Mouse (Mus musculus) ES-E14 (cell line): ENCODE data around the gene Rsrp1. TPM values are rescaled to one million over a fixed set of nuclear protein-coding genes. Genes with fewer than 3 reads are reported as not detected.
A peak's percentile ranks its signal among the peaks of the same experiment; 100 is the strongest.

Source experiments
- DNase-seq: peaks from one replicate; pipeline ENCODE4 v3.0.0-alpha.2; 2013; ENCODE audit warnings: low read depth, low spot score
- H3K27ac ChIP-seq: 2 replicates; pipeline ENCODE4 v1.5.1; 2012; ENCODE audit warnings: low read depth, mild to moderate bottlenecking, low read length, moderate library complexity, mixed read lengths; ENCODE audit not compliant: poor library complexity, insufficient read depth, severe bottlenecking
- H3K36me3 ChIP-seq: 2 replicates; pipeline ENCODE4 v1.6.1; 2012; ENCODE audit warnings: mild to moderate bottlenecking, low read length, moderate library complexity, mixed read lengths; ENCODE audit not compliant: control insufficient read depth, poor library complexity, insufficient read depth, severe bottlenecking
- H3K4me1 ChIP-seq, 2 experiments: fragments of 150-350 bp in 1 of 2; sonication (generic) in 1 of 2; 2 replicates each; pipeline ENCODE4 v1.6.1; 2012; ENCODE audit warnings: low read length in 2 of 2, mild to moderate bottlenecking in 1 of 2, mixed read lengths in 1 of 2; ENCODE audit not compliant: control insufficient read depth in 2 of 2, insufficient read depth in 2 of 2, poor library complexity in 1 of 2
- H3K4me3 ChIP-seq, 2 experiments: fragments of 150-350 bp in 1 of 2; sonication (generic) in 1 of 2; 2 replicates each; pipeline ENCODE4 v1.5.1; 2012; ENCODE audit warnings: low read length in 2 of 2, low read depth in 1 of 2, mild to moderate bottlenecking in 1 of 2, mixed read lengths in 1 of 2; ENCODE audit not compliant: insufficient read depth in 1 of 2, poor library complexity in 1 of 2, severe bottlenecking in 1 of 2
- H3K9ac ChIP-seq: 2 replicates; pipeline ENCODE4 v1.6.1; 2012; ENCODE audit warnings: low read depth, mild to moderate bottlenecking, low read length, mixed read lengths; ENCODE audit not compliant: poor library complexity, insufficient read depth, severe bottlenecking
- H3K9me3 ChIP-seq: fragments of 150-350 bp; sonication (generic); 2 replicates; pipeline ENCODE4 v1.6.1; 2012; ENCODE audit warnings: low read depth, mild to moderate bottlenecking, low read length; ENCODE audit not compliant: control insufficient read depth, insufficient read depth
- CHD2 ChIP-seq: IDR thresholded peaks from 2 replicates; pipeline ENCODE4 v1.6.1; 2014; ENCODE audit warnings: mild to moderate bottlenecking, low read depth, low read length, inconsistent platforms
- HCFC1 ChIP-seq: IDR thresholded peaks from 2 replicates; pipeline ENCODE4 v1.6.1; 2012; ENCODE audit warnings: low read length, inconsistent platforms, borderline replicate concordance; ENCODE audit not compliant: insufficient read depth
- MAFK ChIP-seq: IDR thresholded peaks from 2 replicates; pipeline ENCODE4 v1.6.1; 2014; ENCODE audit warnings: mild to moderate bottlenecking, low read depth, low read length, inconsistent platforms; ENCODE audit not compliant: insufficient read depth
- ZC3H11A ChIP-seq: IDR thresholded peaks from 2 replicates; pipeline ENCODE4 v1.6.1; 2012; ENCODE audit warnings: low read depth, mild to moderate bottlenecking, inconsistent platforms, low read length, borderline replicate concordance
- ZNF384 ChIP-seq: IDR thresholded peaks from 2 replicates; pipeline ENCODE4 v1.6.1; 2012; ENCODE audit warnings: low read depth, low read length, inconsistent platforms
- in situ Hi-C, 2 experiments: fragments of 600-800 bp; cut with MboI; formaldehyde crosslinking; loops; one replicate each; pipeline ENCODE4 v1.15.1; 2025; ENCODE audit warnings: low sequenced_read_pairs in 2 of 2, inconsistent platforms in 1 of 2; ENCODE audit not compliant: unreplicated experiment in 2 of 2
- total RNA-seq: library from RNA; depleted of rRNA; stranded (reverse); fragments of 300-350 nt; gene quantifications from 2 replicates; pipeline ENCODE4 v1.2.3, GENCODE M21; 2012

The Rsrp1 gene
- total RNA-seq, 1 experiment, result 93.9 TPM

DNA sequence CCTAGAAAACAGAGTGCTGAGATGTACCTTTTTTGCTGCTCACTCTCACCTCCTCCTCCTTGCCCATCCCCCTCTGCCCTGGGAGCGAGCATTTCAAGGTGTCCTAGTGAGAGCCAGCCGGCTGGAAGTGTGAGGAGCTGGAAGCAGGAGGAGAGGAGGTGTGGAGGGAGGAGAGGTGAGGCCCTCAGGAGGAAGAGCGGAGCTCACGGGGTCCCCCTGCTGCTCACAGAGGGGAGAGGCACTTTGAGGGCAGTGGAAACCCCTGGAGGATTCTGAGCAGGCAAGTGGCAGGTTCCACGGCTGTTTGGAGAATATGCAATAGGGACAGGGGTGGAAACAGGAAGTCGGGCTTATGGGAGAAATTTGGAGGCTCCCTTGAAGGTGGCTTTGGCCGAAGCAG is 40.1 kb upstream of the Rsrp1 start:
- H3K4me3 ChIP-seq, result no peak overlapping the region
- no peak overlapping the region for H3K27ac ChIP-seq
- in situ Hi-C loops, result no loop called here
- no peak overlapping the region for H3K9ac ChIP-seq
- TF ChIP-seq HCFC1, result no peak
- TF ChIP-seq CHD2, result 0 out of 2 replicates have a peak, but pooled peaks have one; percentile 24
- H3K4me1 ChIP-seq, result peaks cover 0 to 6% of the 10 kb centered on the region in 2 experiments; a peak in 1 of 4 replicates
- peak; percentile 73 for DNase-seq
- no peaks in the 10 kb centered on the region for H3K36me3 ChIP-seq
- no peaks in the 10 kb centered on the region for H3K9me3 ChIP-seq

DNA sequence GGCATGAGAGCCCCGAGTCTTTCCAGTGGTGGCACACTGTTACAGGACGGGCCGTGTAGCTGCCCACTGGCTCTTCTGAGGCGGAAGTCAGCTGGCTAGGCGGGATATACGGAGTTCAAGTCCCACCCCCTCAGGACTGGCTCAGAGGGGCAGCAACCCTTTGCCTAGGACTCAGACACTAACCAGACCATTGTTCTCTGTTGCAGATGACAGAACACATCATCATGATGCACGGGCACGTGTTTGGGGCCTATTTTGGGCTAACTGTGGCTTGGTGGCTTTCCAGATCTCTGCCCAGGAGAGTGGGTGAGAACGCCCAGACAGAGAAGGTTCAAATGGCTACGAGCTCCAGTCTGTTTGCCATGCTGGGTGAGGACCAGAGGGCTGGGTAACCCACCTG is 39.6 kb upstream of the Rsrp1 start:
- no peaks in the 10 kb centered on the region for H3K36me3 ChIP-seq
- in situ Hi-C loops, result no loop called here
- H3K4me3 ChIP-seq, result no peak overlapping the region
- no peak overlapping the region for H3K9ac ChIP-seq
- H3K9me3 ChIP-seq, result no peaks in the 10 kb centered on the region
- TF ChIP-seq MAFK (no peak), ZC3H11A (no peak), CHD2 (no peak), HCFC1 (no peak), ZNF384 (no peak)
- peaks cover 0 to 3% of the 10 kb centered on the region in 2 experiments; a peak in 1 of 4 replicates for H3K4me1 ChIP-seq
- no peak for DNase-seq
- H3K27ac ChIP-seq, result no peak overlapping the region

DNA sequence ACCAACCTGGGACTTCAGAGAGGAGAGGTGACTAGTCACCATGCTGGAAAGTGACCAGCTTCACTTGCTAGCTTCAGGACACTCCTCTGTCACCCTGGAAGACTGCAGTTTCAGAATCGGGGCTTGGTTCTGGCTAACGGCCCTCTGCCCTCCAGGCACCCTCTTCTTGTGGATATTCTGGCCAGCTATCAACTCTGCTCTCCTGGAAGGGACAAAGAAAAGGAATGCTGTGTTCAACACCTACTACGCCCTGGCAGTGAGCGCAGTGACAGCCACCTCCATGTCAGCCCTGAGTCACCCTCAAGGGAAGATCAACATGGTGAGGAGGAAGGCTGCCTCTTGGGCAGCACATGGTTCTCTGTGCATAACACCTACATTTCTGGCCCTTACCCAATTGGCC is 39.0 kb upstream of the Rsrp1 start:
- no peak for DNase-seq
- H3K4me3 ChIP-seq, result no peak overlapping the region
- in situ Hi-C loops, result no loop called here

DNA sequence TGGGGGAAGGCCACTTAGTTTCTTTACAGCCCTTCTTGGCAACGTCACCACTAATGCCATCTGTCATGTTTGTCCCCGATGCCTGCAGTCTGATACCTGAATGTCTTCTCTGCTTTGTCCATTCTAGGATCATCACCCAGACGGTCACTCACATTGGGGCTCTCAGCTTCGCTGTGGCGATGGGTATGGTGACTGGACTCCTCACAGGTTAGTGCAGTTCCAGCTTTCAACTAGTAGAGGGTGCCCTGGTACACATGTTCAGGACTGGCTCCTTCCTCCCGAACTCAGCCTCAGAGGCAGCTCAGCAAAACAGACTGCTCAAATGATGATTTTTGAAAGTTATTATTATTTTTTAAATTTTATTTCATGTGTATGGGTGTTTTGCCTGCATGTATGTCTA is 31.3 kb upstream of the Rsrp1 start:
- DNase-seq, result no peak
- no peak overlapping the region for H3K27ac ChIP-seq
- H3K9ac ChIP-seq, result no peak overlapping the region
- in situ Hi-C loops, result no loop called here
- peaks cover 4% of the 10 kb centered on the region; the same call in 1 of the 2 replicates for H3K36me3 ChIP-seq
- peaks cover 0 to 6% of the 10 kb centered on the region in 2 experiments; a peak in 1 of 4 replicates for H3K4me1 ChIP-seq
- TF ChIP-seq MAFK (no peak), CHD2 (no peak), HCFC1 (no peak), ZC3H11A (no peak), ZNF384 (no peak)
- H3K4me3 ChIP-seq, result no peak overlapping the region
- H3K9me3 ChIP-seq, result no peaks in the 10 kb centered on the region

More for the DNA sequence above, 39.0 kb upstream of the Rsrp1 start:
- Histone ChIP-seq H3K36me3 (no peaks in the 10 kb centered on the region), H3K9me3 (no peaks in the 10 kb centered on the region), H3K9ac (no peak overlapping the region), H3K27ac (no peak overlapping the region), H3K4me1 (peaks cover 0 to 3% of the 10 kb centered on the region in 2 experiments; a peak in 1 of 4 replicates)
- no peak for TF ChIP-seq HCFC1

DNA sequence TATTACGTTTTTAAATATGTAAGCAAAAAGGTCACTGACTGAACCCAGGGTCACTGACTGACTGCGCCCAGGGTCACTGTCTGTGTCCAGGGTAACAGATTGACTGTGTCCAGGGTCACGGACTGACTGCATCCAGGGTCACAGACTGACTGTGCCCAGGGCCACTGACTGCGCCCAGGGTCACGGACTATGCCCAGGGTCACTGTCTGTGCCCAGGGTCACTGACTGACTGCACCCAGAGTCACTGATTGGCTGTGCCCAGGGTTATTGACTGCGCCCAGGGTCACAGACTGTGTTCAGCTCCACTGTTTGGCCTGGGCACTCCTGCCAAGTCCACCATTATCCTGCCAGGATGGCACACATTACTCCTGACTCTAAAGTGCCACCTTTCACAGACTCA is 26.1 kb upstream of the Rsrp1 start:
- H3K36me3 ChIP-seq, result peaks cover 32% of the 10 kb centered on the region
- DNase-seq, result no peak
- in situ Hi-C loops, result no loop called here
- TF ChIP-seq ZNF384, result no peak
- TF ChIP-seq HCFC1, result no peak
- TF ChIP-seq MAFK, result no peak
- TF ChIP-seq CHD2, result no peak
- no peak for TF ChIP-seq ZC3H11A
- no peak overlapping the region for H3K4me3 ChIP-seq
- H3K4me1 ChIP-seq, result peaks cover 0 to 10% of the 10 kb centered on the region in 2 experiments; a peak in 1 of 4 replicates
- no peak overlapping the region for H3K27ac ChIP-seq
- no peaks in the 10 kb centered on the region for H3K9me3 ChIP-seq
- no peak overlapping the region for H3K9ac ChIP-seq
